Mouse (Mus musculus) T-cell, adult 2 months (primary cell): ENCODE results near the gene Osbpl9.

Experiments used
- DNase-seq: peaks from one replicate; pipeline ENCODE4 v3.0.0; 2022; ENCODE audit warnings: low spot score

Gene Osbpl9

GRCm38 (mm10) chr4:109134955-109135354, 67.1 kb downstream of the Osbpl9 start:
- no peak for DNase-seq

- DNase-seq = no peak
Measured at GRCm38 (mm10) chr4:109131256-109131872, 70.7 kb downstream of the Osbpl9 start.

GRCm38 (mm10) chr4:109128971-109129370, 73.1 kb downstream of the Osbpl9 start:
- DNase-seq = no peak

GRCm38 (mm10) chr4:109128017-109128416, 74.1 kb downstream of the Osbpl9 start:
- DNase-seq = no peak

- DNase-seq = no peak
Measured at GRCm38 (mm10) chr4:109126834-109127564, 75.1 kb downstream of the Osbpl9 start.

- no peak for DNase-seq
Measured at GRCm38 (mm10) chr4:109125746-109126425, 76.2 kb downstream of the Osbpl9 start.

GRCm38 (mm10) chr4:109122830-109123555, 79.1 kb downstream of the Osbpl9 start:
- DNase-seq = no peak

GRCm38 (mm10) chr4:109120735-109121134, 81.3 kb downstream of the Osbpl9 start:
- DNase-seq = no peak

GRCm38 (mm10) chr4:109119641-109120125, 82.4 kb downstream of the Osbpl9 start:
- DNase-seq = no peak

GRCm38 (mm10) chr4:109118327-109118659, 83.8 kb downstream of the Osbpl9 start:
- DNase-seq = no peak

GRCm38 (mm10) chr4:109117596-109118326, 84.3 kb downstream of the Osbpl9 start:
- peak; percentile 94 for DNase-seq

- no peak for DNase-seq
Measured at GRCm38 (mm10) chr4:109116938-109117337, 85.1 kb downstream of the Osbpl9 start.

- no peak for DNase-seq
Measured at GRCm38 (mm10) chr4:109116494-109116893, 85.6 kb downstream of the Osbpl9 start.

- DNase-seq = no peak
Measured at GRCm38 (mm10) chr4:109115742-109116141, 86.3 kb downstream of the Osbpl9 start.

GRCm38 (mm10) chr4:109114308-109114707, 87.8 kb downstream of the Osbpl9 start:
- DNase-seq = no peak

- no peak for DNase-seq
Measured at GRCm38 (mm10) chr4:109112915-109113505, 89.1 kb downstream of the Osbpl9 start.

GRCm38 (mm10) chr4:109110978-109111377, 91.1 kb downstream of the Osbpl9 start:
- no peak for DNase-seq

- no peak for DNase-seq
Measured at GRCm38 (mm10) chr4:109109686-109110085, 92.4 kb downstream of the Osbpl9 start.

- DNase-seq = no peak
Measured at GRCm38 (mm10) chr4:109109012-109109411, 93.1 kb downstream of the Osbpl9 start.

GRCm38 (mm10) chr4:109106594-109106993, 95.5 kb downstream of the Osbpl9 start:
- no peak for DNase-seq

- no peak for DNase-seq
Measured at GRCm38 (mm10) chr4:109106034-109106433, 96.0 kb downstream of the Osbpl9 start.
